Mouse (Mus musculus) urinary bladder, postnatal 25 days (tissue): Measurements from ENCODE around the gene Grin3a.
"Not testable (repeated sequence)": the region's sequence is repeated elsewhere in the genome, so short reads cannot be mapped to it uniquely, and the experiment has no call there.

Experiments used
- DNase-seq: peaks from one replicate; pipeline ENCODE4 v3.0.0; 2022; ENCODE audit warnings: low spot score

Gene Grin3a

GRCm38 (mm10) chr4:49680171-49680875 is 165.2 kb downstream of the Grin3a start:
- DNase-seq = no peak

- DNase-seq = no peak
Measured at GRCm38 (mm10) chr4:49676790-49677189, 168.8 kb downstream of the Grin3a start.

GRCm38 (mm10) chr4:49676071-49676470 is 169.5 kb downstream of the Grin3a start:
- DNase-seq = no peak

- DNase-seq = no peak
Measured at GRCm38 (mm10) chr4:49664850-49665249, 180.7 kb downstream of the Grin3a start.

GRCm38 (mm10) chr4:49662231-49662630 is 183.3 kb downstream of the Grin3a start:
- DNase-seq = no peak

- DNase-seq = no peak
Measured at GRCm38 (mm10) chr4:49661664-49662063, 183.9 kb downstream of the Grin3a start.

- DNase-seq = no peak
Measured at GRCm38 (mm10) chr4:49659421-49659820, 186.1 kb downstream of the Grin3a start.

GRCm38 (mm10) chr4:49639913-49640312 is 205.6 kb downstream of the Grin3a start:
- DNase-seq = no peak

- no peak for DNase-seq
Measured at GRCm38 (mm10) chr4:49637821-49638220, 207.7 kb downstream of the Grin3a start.

- no peak for DNase-seq
Measured at GRCm38 (mm10) chr4:49632139-49632481, 213.4 kb downstream of the Grin3a start.

- peak; percentile 94 for DNase-seq
Measured at GRCm38 (mm10) chr4:49631319-49632138, 214.0 kb downstream of the Grin3a start, which contains the start of gene Rnf20. Gene Rnf20 (plus strand): TSS chr4:49632006.

- no peak for DNase-seq
Measured at GRCm38 (mm10) chr4:49628941-49629340, 216.6 kb downstream of the Grin3a start.

- peak; percentile 67 for DNase-seq
Measured at GRCm38 (mm10) chr4:49626973-49627372, 218.6 kb downstream of the Grin3a start.

- not testable (repeated sequence) for DNase-seq
Measured at GRCm38 (mm10) chr4:49624969-49625368, 220.6 kb downstream of the Grin3a start.

GRCm38 (mm10) chr4:49623916-49624315 is 221.6 kb downstream of the Grin3a start:
- no peak for DNase-seq

GRCm38 (mm10) chr4:49622272-49622671 is 223.3 kb downstream of the Grin3a start:
- DNase-seq = no peak

- DNase-seq = not testable (repeated sequence)
Measured at GRCm38 (mm10) chr4:49619861-49620260, 225.7 kb downstream of the Grin3a start.

GRCm38 (mm10) chr4:49616924-49617323 is 228.6 kb downstream of the Grin3a start:
- no peak for DNase-seq
